14 mouse cellular contexts compared by ENCODE assay signal in the genomic region with DNA sequence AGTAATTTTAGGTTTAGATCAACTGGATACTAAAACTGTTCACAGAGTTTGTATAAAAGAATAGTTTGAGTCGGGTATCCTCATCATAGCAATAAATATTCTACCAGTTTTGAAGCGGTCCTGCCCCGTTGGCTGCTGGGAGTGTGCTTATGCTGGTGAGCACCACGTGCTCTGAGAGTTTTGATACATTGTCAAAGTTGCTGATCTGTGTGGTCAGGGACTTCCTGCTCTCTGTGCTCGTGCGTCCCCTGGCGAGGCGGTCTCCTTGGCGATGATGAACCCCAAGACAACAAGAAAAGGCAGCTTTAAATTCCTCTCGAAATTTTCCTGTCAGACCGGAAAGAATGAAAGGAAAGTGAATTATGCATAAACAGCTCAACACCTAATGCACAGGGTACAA. TPM values are rescaled to one million over a fixed set of nuclear protein-coding genes. Genes with fewer than 3 reads are reported as not detected.
DNase-seq lines count a peak whose midpoint lies in the region; ATAC-seq and TF ChIP-seq lines count a peak whose summit lies in the region.
"Had no signal": no experiment of that assay in that cellular context is flagged by ENCODE, and none has a peak within 500 bp of the region (broad histone marks: within the 10 kb centered on the region; RNA-seq: fewer than 3 reads in every experiment).

No protein-coding gene starts in this region.

- no peak overlapping the region for H3K9ac ChIP-seq in forebrain, postnatal 0 days
- H3K9ac ChIP-seq: embryonic facial prominence, embryonic 13.5 days; hindbrain, embryonic 14.5 days; limb, embryonic 15.5 days; midbrain, embryonic 13.5 days had no signal

- TF ChIP-seq POLR2A in thymus, adult 2 months (IDR thresholded peaks at IDR 0.05; ENCODE audit: control insufficient read depth, extremely low read depth, insufficient read depth, low read length, poor library complexity) = no peak

- DNase-seq in kidney, postnatal 14 days = peak; percentile 17
- DNase-seq in kidney, adult 18-20 months = no peak
- peak; percentile 4 for DNase-seq in thymus, postnatal 14 days
- no peak for DNase-seq in thymus, adult 2 months
- peak; percentile 3 for DNase-seq in induced T-regulatory cell, adult 2 months (ENCODE audit: low read depth)
- no peak for DNase-seq in forebrain, postnatal 0 days

- H3K9me3 ChIP-seq in forebrain, postnatal 0 days (ENCODE audit: low read length) = no peaks in the 10 kb centered on the region
- H3K9me3 ChIP-seq: embryonic facial prominence, embryonic 13.5 days; G1E; limb, embryonic 15.5 days; midbrain, embryonic 13.5 days had no signal

- H3K4me1 ChIP-seq in thymus, adult 2 months (replicated peaks; ENCODE audit: control insufficient read depth, insufficient read depth, low read length) = no peaks in the 10 kb centered on the region
- no peaks in the 10 kb centered on the region for H3K4me1 ChIP-seq in forebrain, postnatal 0 days (ENCODE audit: insufficient read depth)
- H3K4me1 ChIP-seq: embryonic facial prominence, embryonic 13.5 days; midbrain, embryonic 13.5 days had no signal

- no peak overlapping the region for H3K4me2 ChIP-seq in forebrain, postnatal 0 days (ENCODE audit: low read depth)
- H3K4me2 ChIP-seq: embryonic facial prominence, embryonic 13.5 days; hindbrain, embryonic 14.5 days; limb, embryonic 15.5 days; midbrain, embryonic 13.5 days had no signal

- H3K4me3 ChIP-seq in thymus, adult 2 months (ENCODE audit: control insufficient read depth, insufficient read depth, low read length) = no peak overlapping the region
- no peak overlapping the region for H3K4me3 ChIP-seq in forebrain, postnatal 0 days (ENCODE audit: low read depth, low read length)
- H3K4me3 ChIP-seq: embryonic facial prominence, embryonic 13.5 days; limb, embryonic 15.5 days; midbrain, embryonic 13.5 days had no signal

- TF ChIP-seq CTCF in thymus, adult 2 months (IDR thresholded peaks at IDR 0.05; ENCODE audit: borderline replicate concordance, control insufficient read depth, extremely low read depth, insufficient read depth, low read length, poor library complexity) = no peak
- TF ChIP-seq CTCF in forebrain, postnatal 0 days (IDR thresholded peaks at IDR 0.05; ENCODE audit: low read depth) = no peak

- no peak for ATAC-seq in frontal cortex, adult (ENCODE audit: low TSS enrichment)
- no peak for ATAC-seq in forebrain, postnatal 0 days
- ATAC-seq: midbrain, embryonic 13.5 days had no signal

- H3K36me3 ChIP-seq in thymus, adult 2 months (ENCODE audit: control insufficient read depth, insufficient read depth, low read length) = no peaks in the 10 kb centered on the region
- no peaks in the 10 kb centered on the region for H3K36me3 ChIP-seq in forebrain, postnatal 0 days (ENCODE audit: insufficient read depth)
- H3K36me3 ChIP-seq: embryonic facial prominence, embryonic 13.5 days; G1E; limb, embryonic 15.5 days; midbrain, embryonic 13.5 days had no signal

- H3K27me3 ChIP-seq in thymus, adult 2 months (ENCODE audit: control insufficient read depth, insufficient read depth, low read length) = no peaks in the 10 kb centered on the region
- no peaks in the 10 kb centered on the region for H3K27me3 ChIP-seq in forebrain, postnatal 0 days (ENCODE audit: insufficient read depth, low read length)
- H3K27me3 ChIP-seq: embryonic facial prominence, embryonic 13.5 days; limb, embryonic 15.5 days; midbrain, embryonic 13.5 days had no signal

- 7% methylated on average over 11 of the region's 11 CpGs for WGBS in thymus, adult 2 months
- 47% methylated on average over 11 of the region's 11 CpGs for WGBS in forebrain, postnatal 0 days

- no peak overlapping the region for H3K27ac ChIP-seq in thymus, adult 2 months (ENCODE audit: control insufficient read depth, insufficient read depth, low read length)
- H3K27ac ChIP-seq in forebrain, postnatal 0 days (ENCODE audit: low read depth, low read length) = no peak overlapping the region
- H3K27ac ChIP-seq: embryonic facial prominence, embryonic 13.5 days; hindbrain, embryonic 14.5 days; limb, embryonic 15.5 days; midbrain, embryonic 13.5 days had no signal

RNA-seq across cellular contexts. Expression of gene Gfral, which starts 16.9 kb away (rescaled TPM):
- polyA plus RNA-seq in thymus, adult 2 months (2012; rRNA removed) = not detected in 2 replicates
- total RNA-seq in forebrain, postnatal 0 days (2014; rRNA removed) = not detected in 2 replicates
- not detected in 2 replicates for polyA plus RNA-seq in forebrain, postnatal 0 days (2015; fragmentation: Nextera tagmentation; extraction: Ambion mirVana)
- total RNA-seq: adrenal gland, adult 18-20 months; G1E; layer of hippocampus, postnatal 10 days had no signal
- polyA plus RNA-seq: G1E; hindbrain, embryonic 14.5 days; limb, embryonic 15.5 days; midbrain, embryonic 13.5 days had no signal

Comparison
In these comparisons a context has a peak if more than half of its experiments do, and no peak if none do; other contexts are left out.
1. DNase-seq: peak in kidney, postnatal 14 days (single experiment), thymus, postnatal 14 days (single experiment) and induced T-regulatory cell, adult 2 months (single experiment); none in kidney, adult 18-20 months (single experiment), thymus, adult 2 months (single experiment) and forebrain, postnatal 0 days (single experiment).